Mouse (Mus musculus): Measurements from ENCODE around the gene Hoxb13.

DNA sequence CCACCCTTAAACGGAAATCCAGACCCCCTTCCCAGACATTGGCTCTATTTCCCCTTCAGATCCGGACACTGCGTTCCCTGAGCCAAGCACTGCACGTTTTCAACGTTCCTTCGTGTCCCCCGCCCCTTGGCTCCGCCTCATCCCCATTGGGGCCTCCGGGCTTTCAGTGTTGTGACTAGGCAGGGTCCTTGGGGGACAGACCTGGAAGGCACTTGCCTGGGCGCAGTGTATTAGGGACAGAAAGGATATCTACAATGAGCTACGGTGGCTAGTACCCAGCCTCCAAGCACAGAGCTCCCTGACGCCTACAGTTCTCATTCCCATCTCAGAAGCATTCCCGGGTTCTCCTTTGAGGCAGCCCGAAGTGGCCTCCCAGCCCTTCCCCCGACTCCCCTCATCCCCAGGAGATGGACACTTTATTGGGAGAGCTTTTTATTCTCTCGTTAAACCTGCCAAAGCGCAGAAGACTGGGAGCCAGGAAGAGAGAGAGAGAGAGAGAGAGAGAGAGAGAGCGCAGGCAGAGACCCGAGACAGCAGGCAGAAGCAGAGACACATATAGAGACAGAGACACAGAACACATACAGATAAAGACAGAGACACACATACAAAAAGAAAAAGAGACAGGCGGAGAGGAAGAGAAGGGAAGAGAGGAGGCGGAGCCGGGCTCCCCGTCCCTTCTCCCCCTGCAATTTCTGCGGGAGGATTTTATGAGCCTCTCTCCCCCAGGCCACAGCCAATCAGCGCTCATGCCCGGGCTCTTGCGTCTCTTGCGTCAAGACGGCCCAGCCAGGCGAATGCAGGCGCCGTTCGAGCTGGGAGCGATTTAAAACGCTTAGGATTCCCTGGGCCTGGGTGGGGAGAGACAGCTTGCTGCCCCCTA lies at the start of gene Hoxb13:
- no peak for TF ChIP-seq EP300 (IDR thresholded peaks at IDR 0.05; ENCODE audit: low read depth)
- TF ChIP-seq CTCF (IDR thresholded peaks at IDR 0.05; ENCODE audit: low read depth) = no peak

Data from liver, postnatal 0 days (tissue).